Mouse (Mus musculus) adrenal gland, postnatal 0 days (tissue): ENCODE data around the gene Gm20738. TPM values are rescaled to one million over a fixed set of nuclear protein-coding genes. Genes with fewer than 3 reads are reported as not detected.

Source experiments
- polyA plus RNA-seq: library from polyadenylated mRNA; unstranded; fragments of >200 nt; fragmentation: Nextera tagmentation; extraction: Ambion mirVana; gene quantifications from 2 replicates; pipeline ENCODE4 v1.2.1, GENCODE M21; 2015

The Gm20738 gene
- not detected in 2 replicates for polyA plus RNA-seq

DNA sequence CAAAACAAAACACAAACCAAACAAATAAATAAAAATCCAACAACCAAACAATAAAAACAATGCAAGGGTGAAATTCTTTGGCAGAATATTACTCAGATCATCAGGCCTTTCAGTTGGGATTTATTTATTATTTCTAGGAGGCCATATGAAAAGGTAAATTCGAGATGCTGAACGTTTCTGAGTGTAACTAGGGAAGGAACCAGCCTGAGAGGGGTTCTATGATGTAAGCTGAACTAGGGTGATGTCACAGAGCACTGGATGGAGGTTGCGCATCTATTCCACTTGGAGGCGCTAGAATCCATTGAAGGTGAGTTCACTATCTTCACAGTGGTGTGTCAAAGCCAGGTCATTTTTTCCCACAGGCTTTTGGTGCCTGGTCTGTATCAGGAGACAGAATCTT lies at the start of gene Gm20738:
Gene Gm20738 (plus strand): TSS at position 301 of the 400 bp plus-strand sequence.

